Mouse (Mus musculus) E14TG2a.4 (cell line): ENCODE measurements around the gene Aatf.

Experiments used
- CTCF ChIP-seq: conservative IDR thresholded peaks from 2 replicates; pipeline ENCODE4 v1.5.1; 2014; ENCODE audit warnings: low read length
- POU5F1 ChIP-seq: IDR thresholded peaks from 2 replicates; pipeline ENCODE4 v1.6.1; 2014; ENCODE audit warnings: low read length, borderline replicate concordance

DNA sequence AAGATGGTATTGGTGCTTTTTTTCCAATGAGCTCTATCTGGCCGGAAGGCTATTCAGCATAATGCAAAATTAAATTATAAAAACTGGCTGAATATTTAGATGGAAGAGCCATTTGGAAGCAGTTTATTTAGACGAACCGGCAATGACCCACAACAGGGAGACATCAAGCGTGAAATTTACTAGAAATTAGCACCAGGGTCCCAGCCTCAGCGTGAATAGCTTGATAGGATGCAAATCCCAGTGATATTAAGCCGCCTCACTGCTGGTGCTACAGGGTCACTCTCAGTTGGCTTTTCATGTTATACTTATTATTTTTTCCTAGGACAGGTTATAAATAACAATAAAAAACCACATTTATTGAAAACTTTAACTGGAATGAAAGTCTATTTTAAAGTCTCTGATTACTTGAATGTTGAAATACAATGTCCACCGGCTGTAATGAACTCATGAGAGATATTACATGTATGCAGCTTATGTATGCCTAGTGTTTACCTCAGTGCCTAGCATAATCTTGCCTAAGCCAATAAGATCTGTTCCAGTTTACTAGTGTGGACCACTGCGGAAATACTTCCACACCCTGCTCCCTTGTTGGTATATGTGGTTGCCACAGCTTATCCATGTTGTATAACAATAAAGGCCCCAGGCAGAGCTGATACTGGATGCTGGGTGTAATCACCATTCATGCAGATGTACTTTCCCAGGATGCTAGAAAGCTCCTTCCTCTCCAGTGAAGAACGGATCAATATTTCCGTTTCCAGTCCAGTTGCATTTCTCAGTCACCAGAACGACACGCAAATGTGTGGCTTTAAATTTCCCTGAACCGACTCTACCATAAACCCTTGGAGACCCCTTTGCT, 136.6 kb downstream of the Aatf start:
- TF ChIP-seq CTCF: no peak
- no peak for TF ChIP-seq POU5F1
